Comparison of ENCODE assay signal across 9 mouse cellular contexts in genomic region chr6:86816586-86816985, GRCm38 (mm10). TPM values are rescaled to one million over a fixed set of nuclear protein-coding genes. Genes with fewer than 3 reads are reported as not detected.
DNase-seq lines count a peak whose midpoint lies in the region; TF ChIP-seq lines count a peak whose summit lies in the region.
"Had no signal": no experiment of that assay in that cellular context is flagged by ENCODE, and none has a peak within 500 bp of the region (broad histone marks: within the 10 kb centered on the region; RNA-seq: fewer than 3 reads in every experiment).

No protein-coding gene starts in this region.

- H3K27ac ChIP-seq in layer of hippocampus, adult 2 months, result peak overlapping the region; percentile 53; the same call in 1 of the 2 replicates

- no peak overlapping the region for H3K4me3 ChIP-seq in layer of hippocampus, adult 2 months
- H3K4me3 ChIP-seq: erythroblast, embryonic 14.5 days; myocyte had no signal

- DNase-seq in layer of hippocampus, adult 2 months (ENCODE audit: low spot score in 2 of 2), result no peak
- no peak for DNase-seq in layer of hippocampus, adult 11-12 months (ENCODE audit: low spot score)
- peak; percentile 60 for DNase-seq in Muller cell, postnatal 12 days (ENCODE audit: inconsistent ontology term)
- DNase-seq in embryo, embryonic 9.5 days (ENCODE audit: extremely low spot score), result peak; percentile 51
- DNase-seq in lung, adult 18-20 months, result peak; percentile 15 to 51
- no peak for DNase-seq in spleen, postnatal 36 days (ENCODE audit: low spot score in 2 of 2)
- DNase-seq in urinary bladder, postnatal 4 days (ENCODE audit: low spot score in 2 of 2), result no peak

- TF ChIP-seq CTCF in layer of hippocampus, adult 2 months (conservative IDR thresholded peaks at IDR 0.05), result peak; percentile 79

RNA-seq across cellular contexts. Expression of gene Anxa4, which starts 23.2 kb away (rescaled TPM):
- total RNA-seq in layer of hippocampus, adult 2 months (2021), result 1 to 10 TPM; 4.6 to 4.8 TPM

RNA-seq across cellular contexts. Expression of gene Aak1, which starts 32.7 kb away (rescaled TPM):
- 100 to 1,000 TPM; 445 to 462 TPM for total RNA-seq in layer of hippocampus, adult 2 months (2021)

Comparison
In these comparisons a context has a peak if more than half of its experiments do, and no peak if none do; other contexts are left out.
1. DNase-seq: peak in Muller cell, postnatal 12 days (single experiment), embryo, embryonic 9.5 days (single experiment) and lung, adult 18-20 months (2 of 2); none in layer of hippocampus, adult 2 months (0 of 2), layer of hippocampus, adult 11-12 months (single experiment), spleen, postnatal 36 days (0 of 2) and urinary bladder, postnatal 4 days (0 of 2).